Mouse (Mus musculus) neural tube, embryonic 10.5 days (tissue): Measurements from ENCODE around the gene Klf2.

Experiments
- DNase-seq: peaks from one replicate; pipeline ENCODE4 v3.0.0-alpha.2; 2017; ENCODE audit warnings: low spot score; ENCODE audit errors: extremely low spot score

The Klf2 gene

DNA sequence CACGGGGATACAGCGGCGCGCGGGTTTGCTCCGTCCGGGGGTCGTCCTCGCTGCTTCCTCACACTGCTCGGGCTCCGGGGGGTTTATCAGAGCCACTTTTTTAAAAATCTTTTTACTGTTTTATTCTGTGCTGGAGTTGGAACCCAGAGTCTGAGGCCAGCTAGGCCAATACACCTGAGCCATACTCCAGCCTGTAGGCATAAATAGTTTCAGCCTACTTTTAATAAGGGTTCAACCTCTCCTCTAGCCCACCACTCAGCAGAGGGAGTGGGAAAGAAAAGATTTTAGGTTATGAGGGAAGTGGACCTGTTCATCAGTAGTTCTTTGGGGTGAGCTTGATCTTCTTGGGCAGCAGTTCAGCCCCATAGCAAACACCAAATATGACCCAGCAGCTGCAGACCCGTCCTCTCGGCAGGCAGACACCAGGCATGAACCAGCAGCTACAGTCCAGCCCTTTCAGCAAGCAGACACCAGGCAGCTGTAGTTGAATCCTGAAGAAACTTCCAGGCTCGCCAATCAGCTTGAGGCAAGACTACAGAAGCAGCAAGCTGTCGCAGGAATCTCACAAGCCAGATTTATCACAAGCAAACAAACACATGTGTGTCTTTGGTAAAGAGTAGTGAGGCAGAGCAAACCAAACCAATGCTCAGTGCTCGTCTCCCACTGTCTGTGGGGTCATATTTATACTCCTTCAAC lies 13.5 kb upstream of the Klf2 start, which contains the start of gene Gm10282:
TSS of gene Gm10282 (minus strand) at position 51 of the 696 bp plus-strand sequence.
- DNase-seq, result no peak

DNA sequence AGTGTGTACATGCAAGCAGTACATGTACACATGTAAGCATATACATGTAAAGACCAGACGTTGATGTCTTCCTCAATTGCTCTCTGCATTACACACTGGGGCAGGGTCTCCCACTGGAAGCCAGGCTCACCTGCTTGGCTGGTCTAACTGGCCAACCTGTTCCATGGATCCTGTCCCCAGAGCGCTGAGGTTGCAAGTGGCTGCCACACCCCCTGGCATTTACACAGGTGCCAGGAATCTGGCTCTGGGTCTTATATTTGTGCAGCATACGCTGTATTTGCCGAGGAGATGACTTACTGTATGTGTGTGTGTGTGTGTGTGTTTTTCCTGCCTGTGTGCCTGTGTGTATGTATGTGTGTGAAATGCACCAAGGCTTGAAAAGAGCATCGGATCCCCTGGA lies 11.9 kb upstream of the Klf2 start:
- no peak for DNase-seq

DNA sequence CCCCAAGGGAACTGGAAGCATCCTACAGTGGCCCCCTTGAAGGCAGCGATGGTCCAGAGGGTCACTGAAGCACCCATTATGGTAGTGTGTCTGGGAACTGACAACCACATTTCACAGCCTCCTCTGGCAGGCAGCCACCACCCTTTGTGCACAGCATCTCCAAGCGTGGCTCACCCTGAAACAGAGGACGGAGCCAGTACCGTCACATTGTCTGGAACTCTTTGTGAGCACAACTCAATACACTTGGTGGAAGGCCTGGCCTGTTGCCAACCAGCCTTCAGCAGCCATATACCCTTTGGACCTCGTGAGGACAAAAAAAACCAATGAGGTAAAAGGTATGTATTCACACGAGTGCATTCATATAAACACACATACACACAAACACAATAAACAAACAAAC lies 10.6 kb upstream of the Klf2 start:
- no peak for DNase-seq

DNA sequence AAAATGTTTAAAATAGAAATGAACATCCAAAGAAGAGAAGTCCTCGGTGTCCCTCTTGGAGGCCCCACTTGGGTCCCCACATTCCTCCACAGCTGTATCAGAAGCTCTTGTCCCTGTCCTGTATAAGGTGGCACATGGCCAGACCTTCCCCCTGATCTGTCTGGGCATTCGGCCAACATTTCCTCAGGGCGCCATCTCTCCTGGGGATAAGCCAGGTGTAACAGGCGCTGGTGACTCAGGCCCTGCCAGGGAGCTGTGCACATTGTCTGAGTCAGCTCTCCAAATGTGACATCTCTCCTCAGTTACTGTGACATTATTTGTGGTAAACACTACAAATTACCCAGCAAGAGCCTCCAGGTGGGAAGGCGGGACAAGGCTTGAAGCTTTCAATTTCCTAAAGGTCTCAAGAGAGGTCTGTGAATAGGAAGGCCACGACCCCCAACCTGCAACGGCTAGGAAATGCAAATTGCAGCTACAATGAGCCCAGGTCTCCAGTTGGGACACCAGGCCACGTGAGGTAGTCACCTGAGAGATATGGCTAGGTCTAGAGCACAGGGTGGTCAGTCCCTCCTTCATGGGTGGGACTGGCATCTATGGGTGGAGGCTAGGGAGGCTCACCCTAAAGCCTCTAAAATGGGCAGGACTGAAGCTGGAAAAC lies 7.9 kb upstream of the Klf2 start:
- DNase-seq, result no peak

DNA sequence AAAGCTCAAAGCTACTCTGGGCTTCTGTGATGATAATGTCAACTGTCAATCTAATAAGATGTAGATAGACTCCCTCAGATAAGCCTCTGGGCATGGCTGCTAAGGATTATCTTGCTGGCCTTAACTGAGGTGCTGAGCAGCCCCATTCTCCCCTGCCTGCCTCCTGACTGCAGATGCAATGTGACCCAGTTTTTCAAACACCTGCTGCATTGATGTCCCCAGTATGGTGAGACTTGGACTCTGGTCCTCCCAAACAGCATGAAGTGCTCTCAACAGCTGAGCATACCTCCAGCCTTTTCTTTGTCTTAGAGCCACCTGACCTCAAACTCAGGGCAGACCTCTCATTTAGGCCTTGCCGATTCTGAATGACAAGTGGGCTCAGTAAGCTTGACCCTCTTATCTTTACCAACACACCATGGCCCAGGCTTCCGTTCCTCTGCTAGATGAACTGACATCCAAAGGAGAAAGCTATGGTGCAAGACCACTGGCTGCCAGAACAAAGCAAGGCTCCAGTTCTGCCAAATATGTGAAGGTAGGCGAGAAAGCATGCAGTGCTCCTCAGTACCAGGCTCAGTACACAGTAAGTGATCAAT lies 5.8 kb upstream of the Klf2 start:
- DNase-seq, result no peak

DNA sequence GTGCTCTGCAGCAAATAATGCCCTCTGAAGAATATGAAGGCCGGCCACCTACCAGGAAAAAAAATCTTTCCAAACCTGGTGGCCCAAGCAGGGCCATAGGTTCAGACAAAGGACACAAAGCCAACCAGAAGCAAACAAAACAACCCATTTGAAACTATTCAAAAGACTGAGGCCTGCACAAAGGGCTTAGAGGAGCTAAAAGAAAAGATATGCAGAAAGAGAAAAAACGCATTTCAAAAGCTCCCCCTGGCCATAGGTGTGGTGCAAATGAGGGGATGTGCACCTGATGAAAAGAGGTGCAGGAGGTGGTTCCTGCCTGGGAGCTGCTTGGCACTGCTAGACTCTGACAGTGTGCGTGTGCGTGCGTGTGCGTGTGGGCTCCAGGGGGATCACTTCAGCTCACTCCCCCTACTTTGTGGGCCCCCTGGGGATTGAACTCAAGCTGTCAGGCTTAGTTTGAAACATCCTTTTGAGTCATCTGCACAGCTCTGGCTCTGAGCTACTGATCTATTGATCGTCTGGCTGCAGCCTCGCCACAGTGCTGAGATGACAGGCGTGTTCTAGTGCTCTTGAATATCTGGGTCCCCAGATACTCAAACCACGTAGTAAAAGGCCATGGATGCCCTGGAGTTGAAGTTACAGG lies 2.7 kb upstream of the Klf2 start:
- DNase-seq, result no peak

DNA sequence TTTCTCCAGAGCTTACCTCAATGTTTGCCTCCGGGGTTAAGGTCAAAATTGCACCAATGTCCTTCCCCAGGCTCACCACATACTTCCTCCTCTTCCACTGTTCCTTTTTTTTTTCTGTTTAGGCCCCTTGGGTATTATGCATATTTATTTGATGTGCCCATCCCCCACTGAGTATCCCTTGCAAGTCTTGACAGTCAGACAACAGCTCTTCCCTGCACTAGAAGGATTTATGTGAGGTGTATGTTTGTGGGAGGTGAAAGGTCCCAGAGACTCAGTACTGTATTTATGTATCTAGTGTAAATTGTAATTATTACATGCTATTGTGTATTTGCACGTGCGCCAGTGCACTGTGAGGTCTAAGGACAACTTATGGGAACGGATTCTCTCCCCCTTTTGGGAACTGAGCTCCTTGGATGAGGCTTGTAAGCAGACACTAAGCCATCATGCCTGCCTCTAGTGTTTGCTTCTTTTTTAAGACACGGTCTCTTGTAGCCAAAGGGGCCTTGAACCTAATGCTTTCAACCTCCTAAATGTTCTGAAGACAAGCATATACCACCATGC lies 1.0 kb upstream of the Klf2 start:
- DNase-seq, result no peak

DNA sequence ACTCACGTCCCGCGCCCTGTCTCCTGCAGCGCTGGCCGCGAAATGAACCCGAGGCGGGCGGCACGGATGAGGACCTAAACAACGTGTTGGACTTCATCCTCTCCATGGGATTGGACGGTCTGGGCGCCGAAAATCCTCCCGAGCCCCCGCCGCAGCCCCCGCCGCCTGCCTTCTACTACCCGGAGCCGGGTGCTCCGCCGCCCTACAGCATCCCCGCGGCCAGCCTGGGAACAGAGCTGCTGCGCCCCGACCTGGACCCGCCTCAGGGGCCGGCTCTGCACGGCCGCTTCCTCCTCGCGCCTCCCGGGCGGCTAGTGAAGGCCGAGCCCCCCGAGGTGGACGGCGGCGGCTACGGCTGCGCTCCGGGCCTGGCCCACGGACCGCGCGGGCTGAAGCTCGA lies 564 bp downstream of the Klf2 start:
- no peak for DNase-seq

DNA sequence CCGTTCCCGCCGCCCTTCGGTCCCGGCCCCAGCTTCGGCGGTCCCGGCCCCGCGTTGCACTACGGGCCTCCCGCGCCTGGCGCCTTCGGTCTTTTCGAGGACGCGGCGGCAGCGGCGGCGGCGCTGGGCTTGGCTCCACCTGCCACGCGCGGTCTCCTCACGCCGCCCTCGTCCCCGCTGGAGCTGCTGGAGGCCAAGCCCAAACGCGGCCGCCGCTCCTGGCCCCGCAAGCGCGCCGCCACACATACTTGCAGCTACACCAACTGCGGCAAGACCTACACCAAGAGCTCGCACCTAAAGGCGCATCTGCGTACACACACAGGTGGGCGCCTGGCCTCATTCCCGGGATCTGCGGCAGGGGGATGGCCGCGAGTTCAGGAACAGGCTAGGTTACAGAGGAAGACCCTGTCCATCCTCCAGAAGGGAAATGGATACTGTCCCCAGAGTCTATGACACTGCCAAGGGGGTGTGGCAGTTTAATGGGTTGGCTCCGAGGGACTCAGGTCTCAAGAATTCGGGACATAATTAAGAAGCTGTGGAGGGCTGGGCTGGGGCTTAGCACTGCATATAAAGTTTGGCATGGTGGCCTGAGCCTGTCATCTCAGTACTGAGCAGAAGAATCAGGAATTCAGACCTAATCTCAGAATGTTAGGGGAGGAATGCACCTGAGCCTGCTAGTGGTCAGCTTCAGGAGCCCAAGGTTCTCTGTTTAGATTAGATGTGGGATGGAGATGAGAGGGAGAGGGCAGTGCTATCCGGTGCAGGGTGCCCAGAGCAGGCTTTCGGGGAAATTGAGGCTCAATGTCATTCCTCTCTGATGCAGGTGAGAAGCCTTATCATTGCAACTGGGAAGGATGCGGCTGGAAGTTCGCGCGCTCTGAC lies 1.3 kb downstream of the Klf2 start:
- DNase-seq, result peak; percentile 52

DNA sequence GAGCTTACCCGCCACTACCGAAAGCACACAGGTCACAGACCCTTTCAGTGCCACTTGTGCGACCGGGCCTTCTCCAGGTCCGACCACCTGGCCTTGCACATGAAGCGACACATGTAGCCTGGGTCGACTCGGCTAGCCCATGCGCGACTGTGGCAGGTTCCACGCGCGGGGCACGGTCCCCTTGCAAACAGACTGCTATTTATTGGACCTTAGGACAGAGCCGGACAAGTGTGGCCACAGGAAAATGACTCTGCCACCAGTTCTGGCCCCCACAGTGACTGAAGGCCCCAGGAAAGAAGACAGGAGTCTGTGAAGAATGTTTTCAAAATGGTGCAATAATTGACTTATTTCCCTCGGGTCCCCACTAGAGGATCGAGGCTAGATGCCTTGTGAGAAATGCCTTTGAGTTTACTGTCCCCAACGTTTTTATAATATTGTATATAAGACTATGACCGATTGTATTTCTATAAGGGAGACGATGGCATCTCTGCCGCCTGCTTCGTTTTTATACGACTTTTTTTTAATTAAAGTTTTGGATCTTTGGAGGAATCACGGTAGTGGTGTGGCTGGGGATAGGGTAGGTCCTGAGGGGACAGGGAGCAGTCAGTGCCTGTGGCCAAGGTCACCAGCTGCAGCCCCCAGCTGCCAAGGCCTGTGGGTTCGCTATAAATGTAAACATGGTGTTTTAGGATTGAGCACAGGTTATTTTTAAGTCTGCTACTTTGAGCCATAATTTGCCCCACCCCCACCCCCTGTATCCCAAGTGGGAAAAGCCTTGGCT lies 2.2 kb downstream of the Klf2 start:
- no peak for DNase-seq

DNA sequence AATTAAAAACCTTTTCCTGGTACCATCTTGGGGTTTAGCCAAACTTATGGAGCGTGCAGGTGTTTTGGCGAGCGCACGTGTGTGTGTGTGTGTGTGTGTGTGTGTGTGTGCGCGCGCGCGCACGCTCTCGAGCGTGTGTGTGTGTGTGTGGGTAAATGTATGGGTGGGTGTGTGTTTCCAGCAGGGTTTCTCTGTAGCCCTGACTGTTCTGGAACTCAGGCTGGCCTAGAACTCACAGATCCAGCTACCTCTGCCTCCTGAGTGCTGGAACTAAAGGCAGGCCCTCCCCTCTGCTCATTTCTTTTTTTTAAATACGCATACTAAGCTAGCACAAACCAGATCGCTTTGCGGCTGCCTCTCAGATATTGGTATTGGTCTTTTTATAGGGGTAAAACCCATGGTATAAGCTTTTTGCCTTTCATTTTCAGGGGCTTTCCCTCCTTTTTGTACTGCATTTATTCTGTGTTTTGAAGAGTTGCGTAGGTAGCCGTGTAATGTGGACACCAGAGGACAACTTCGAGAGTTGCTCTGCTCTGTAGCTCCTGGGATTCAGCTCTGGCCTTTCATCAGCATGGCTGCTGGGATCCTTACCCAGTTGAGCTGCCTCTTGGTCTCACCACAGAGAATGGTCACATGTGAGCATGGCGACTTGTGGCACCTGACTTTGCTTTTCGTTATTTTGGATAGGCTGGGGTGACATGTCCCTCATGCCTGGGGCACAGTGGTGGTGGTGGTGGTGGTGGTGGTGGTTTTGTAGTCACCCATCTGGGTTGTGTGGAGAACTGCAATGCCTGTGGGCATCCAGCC lies 3.0 kb downstream of the Klf2 start:
- no peak for DNase-seq

DNA sequence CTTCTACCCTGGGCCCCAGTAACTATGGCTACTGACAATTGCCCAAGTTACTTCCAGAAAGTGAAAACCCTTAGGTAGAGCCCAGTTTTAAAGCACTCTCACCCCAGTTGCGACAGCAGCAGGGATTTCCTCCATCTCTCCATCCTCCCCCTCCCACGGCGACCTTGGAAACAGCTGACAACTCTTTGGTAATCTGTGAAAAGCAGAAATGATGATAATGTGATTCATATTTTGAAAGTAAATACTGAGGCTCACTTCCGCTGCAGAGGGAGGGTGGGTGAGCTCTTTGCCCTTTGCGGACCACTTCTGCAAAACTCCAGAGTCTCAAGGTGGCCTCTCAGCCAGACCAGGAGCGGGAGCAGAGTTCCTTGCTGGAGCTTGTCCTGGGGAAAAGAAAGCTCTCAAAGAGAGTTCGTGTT lies 3.6 kb downstream of the Klf2 start:
- no peak for DNase-seq

DNA sequence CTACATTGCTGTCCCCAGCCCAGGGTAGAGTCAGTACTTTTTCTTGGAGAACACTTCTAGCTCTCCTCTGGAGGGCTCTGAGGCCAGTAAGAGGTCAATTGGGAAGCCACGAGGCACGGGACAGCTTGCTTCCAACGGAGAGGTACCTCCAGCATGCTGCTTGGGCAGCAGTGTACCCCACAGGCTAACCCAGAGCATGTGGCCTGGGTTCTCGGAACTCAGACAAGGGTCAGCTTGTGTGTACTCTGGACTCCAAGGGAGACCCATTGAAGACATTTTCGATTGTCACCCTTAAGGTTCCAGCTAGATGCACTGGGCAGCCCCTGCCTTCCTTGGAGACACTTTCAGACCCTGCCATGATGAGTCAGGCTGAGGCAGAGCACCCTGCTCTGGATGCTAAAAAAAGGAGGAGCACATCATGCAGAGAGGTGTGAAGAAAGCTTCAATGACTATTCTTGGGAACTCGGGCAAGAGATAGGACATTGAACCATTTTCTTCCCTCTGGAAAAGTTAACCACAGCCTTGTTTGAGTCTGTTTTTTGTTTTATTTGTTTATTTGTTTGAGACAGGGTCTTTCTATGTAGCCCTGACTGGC lies 4.4 kb downstream of the Klf2 start:
- DNase-seq, result no peak

DNA sequence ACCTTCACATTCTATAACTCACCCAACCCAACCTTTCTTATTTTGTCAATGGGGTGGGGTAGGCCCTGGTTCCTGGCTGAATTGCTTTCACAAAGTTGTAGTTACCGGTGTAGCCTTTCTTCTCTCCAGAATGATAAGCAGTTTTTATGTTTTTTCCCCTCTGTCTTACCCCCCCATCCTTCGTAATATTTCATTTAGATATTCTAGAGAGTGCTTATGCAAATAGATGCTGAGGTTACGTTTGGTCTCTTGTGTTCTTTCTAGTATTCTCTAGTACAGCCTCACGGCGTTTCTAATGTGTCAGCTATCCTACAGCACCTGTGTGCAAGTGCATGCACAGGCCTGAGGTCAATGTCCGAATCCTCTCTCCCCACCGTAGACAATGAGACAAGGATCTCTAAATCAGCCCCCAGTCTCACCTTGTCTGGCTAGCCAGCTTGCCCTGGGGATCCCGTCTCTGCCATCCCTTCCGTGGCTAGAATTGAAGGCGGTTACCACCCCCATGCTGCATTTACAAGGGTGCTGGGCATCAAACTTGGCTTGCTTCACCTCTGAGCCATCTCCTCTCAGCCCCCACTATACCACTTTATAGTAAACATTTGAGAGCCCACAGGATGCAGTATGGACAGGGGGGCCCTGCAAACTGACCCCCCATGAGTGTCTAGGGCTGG lies 5.3 kb downstream of the Klf2 start:
- DNase-seq, result no peak

DNA sequence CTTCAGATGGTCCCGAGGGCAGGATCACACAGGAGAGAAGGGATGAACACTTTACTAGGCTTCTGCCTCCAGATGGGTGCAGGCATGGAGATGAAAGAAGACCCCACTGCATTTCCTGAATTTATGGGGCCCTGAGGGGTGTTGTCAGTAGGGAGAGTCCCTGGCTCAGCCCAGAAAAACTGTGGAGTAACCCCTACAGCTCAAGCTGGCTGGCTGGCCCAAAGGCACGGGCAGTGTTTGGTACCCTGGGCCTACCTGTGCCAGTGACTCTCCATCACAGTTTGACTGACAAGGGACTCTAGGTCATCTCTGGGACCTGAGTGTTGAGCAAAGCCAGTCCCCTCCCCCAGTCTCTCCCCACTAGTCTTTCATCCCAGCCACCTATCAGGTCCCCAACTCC lies 5.9 kb downstream of the Klf2 start:
- no peak for DNase-seq

DNA sequence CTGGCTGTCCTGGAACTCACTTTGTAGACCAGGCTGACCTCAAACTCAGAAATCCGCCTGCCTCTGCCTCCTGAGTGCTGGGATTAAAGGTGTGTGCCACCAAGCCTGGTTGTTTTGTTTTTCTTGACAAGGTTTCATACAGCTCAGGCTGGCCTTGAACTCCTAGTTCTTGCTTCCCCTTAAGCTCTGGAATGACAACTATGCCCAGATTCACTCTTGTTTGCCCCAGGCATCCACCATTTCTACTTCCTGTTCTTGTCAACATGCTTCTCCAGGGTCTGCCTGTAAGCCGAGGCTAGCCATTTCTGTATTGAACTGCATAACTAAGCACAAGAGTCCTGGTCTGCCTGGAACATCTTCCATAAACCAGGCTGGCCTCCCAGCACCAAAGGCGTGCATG lies 10.3 kb downstream of the Klf2 start:
- DNase-seq, result no peak

DNA sequence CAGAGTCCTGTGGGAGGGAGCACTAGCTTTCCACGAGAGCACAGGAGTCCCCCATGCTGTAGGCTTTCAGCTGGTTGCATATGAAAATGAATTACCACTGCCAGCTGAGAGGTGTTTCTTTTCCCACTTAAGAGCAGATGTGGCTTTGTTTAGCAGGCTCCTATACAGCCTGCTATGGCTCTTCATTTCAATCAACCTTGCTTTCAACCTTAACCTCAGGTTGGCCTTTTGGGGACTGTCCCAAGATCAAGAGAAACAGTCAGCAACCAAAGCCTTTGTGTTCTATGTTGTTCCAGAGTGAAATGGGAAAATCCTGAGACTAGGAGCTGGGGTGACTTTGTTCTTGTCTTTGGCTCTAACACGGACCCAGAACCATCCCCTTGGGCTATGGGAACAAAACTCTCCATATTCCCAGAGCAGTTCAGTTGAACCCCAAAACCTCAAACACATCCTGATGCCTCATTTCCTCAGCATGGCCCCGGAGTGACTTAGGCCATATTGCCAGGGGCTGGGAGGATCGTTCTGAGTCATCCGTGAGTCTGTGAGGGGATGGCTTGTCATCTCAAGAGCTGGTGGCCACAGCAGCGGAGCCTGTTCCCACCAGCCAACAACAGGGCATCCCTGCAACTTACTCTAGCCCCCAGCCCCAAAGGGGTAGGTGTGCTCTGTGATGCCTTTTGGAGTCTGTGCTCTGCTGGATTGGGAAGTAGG lies 12.1 kb downstream of the Klf2 start:
- DNase-seq, result no peak

DNA sequence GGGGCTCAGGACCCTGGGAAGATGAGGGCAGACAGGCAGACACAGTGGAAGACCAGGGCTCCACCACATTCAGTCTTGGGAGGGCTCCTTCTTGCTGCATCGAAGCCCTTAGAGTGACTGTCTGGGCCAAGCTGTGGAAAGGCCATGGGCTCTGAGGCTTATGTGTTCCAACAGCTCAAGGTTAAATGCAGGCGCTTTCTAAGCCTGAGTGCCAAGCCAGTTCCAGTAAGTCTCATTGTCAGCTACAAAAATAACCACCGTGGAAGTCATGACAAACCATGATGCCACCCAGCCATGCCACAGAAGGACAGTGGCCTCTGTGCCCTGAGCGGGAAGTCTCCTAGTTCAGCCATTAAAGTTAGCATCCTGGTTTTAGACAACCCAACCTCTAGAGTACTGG lies 12.8 kb downstream of the Klf2 start:
- DNase-seq, result no peak
